Mouse (Mus musculus) MEL (cell line): ENCODE results near the gene Gpd1.

ENCODE experiments used
- CHD1 ChIP-seq: IDR thresholded peaks from 2 replicates; pipeline ENCODE4 v1.6.1; 2012; ENCODE audit warnings: low read depth, mild to moderate bottlenecking, inconsistent platforms, low read length, improper control_type of control experiment
- CTCF ChIP-seq, 3 experiments: IDR thresholded peaks in 2 of 3; conservative IDR thresholded peaks in 1 of 3; 2 replicates each; pipeline ENCODE4 v1.5.1; 2011 to 2012; ENCODE audit warnings: low read length in 3 of 3, low read depth in 2 of 3, mild to moderate bottlenecking in 2 of 3, improper control_type of control experiment in 1 of 3, inconsistent platforms in 1 of 3, mixed read lengths in 1 of 3, moderate library complexity in 1 of 3; ENCODE audit not compliant: control insufficient read depth in 1 of 3, insufficient read depth in 1 of 3, poor library complexity in 1 of 3, severe bottlenecking in 1 of 3
- EP300 ChIP-seq, 2 experiments: IDR thresholded peaks; 2 replicates each; pipeline ENCODE4 v1.6.1; 2011; ENCODE audit warnings: improper control_type of control experiment in 2 of 2, low read length in 2 of 2, low read depth in 1 of 2, mild to moderate bottlenecking in 1 of 2
- ETS1 ChIP-seq: IDR thresholded peaks from 2 replicates; pipeline ENCODE4 v1.6.1; 2012; ENCODE audit warnings: low read depth, mild to moderate bottlenecking, inconsistent platforms, low read length, improper control_type of control experiment, moderate library complexity
- GATA1 ChIP-seq: IDR thresholded peaks from 2 replicates; pipeline ENCODE4 v1.6.1; 2011; ENCODE audit warnings: low read depth, low read length, improper control_type of control experiment
- MAZ ChIP-seq: IDR thresholded peaks from 2 replicates; pipeline ENCODE4 v1.6.1; 2012; ENCODE audit warnings: low read depth, mild to moderate bottlenecking, inconsistent platforms, low read length, improper control_type of control experiment
- NELFE ChIP-seq: IDR thresholded peaks from 2 replicates; pipeline ENCODE4 v1.6.1; 2011; ENCODE audit warnings: low read depth, low read length, improper control_type of control experiment
- NRF1 ChIP-seq: IDR thresholded peaks from 2 replicates; pipeline ENCODE4 v1.6.1; 2014; ENCODE audit warnings: low read depth, mild to moderate bottlenecking, inconsistent platforms, low read length, improper control_type of control experiment, moderate library complexity; ENCODE audit not compliant: poor library complexity, insufficient read depth, severe bottlenecking
- POLR2A ChIP-seq, 2 experiments: IDR thresholded peaks; 2 replicates each; pipeline ENCODE4 v1.6.1; 2011 to 2012; ENCODE audit warnings: low read length in 2 of 2, mild to moderate bottlenecking in 2 of 2, control low read depth in 1 of 2, improper control_type of control experiment in 1 of 2, low read depth in 1 of 2, moderate library complexity in 1 of 2; ENCODE audit not compliant: control insufficient read depth in 1 of 2, insufficient read depth in 1 of 2, poor library complexity in 1 of 2
- TAL1 ChIP-seq: IDR thresholded peaks from 2 replicates; pipeline ENCODE4 v1.6.1; 2012; ENCODE audit warnings: mild to moderate bottlenecking, inconsistent platforms, low read length, moderate library complexity, mixed read lengths
- TCF12 ChIP-seq: IDR thresholded peaks from 2 replicates; pipeline ENCODE4 v1.6.1; 2014; ENCODE audit warnings: low read depth, mild to moderate bottlenecking, inconsistent platforms, low read length, improper control_type of control experiment, moderate library complexity
- ZMIZ1 ChIP-seq: IDR thresholded peaks from 2 replicates; pipeline ENCODE4 v1.6.1; 2012; ENCODE audit warnings: low read depth, mild to moderate bottlenecking, inconsistent platforms, low read length, improper control_type of control experiment, moderate library complexity

DNA sequence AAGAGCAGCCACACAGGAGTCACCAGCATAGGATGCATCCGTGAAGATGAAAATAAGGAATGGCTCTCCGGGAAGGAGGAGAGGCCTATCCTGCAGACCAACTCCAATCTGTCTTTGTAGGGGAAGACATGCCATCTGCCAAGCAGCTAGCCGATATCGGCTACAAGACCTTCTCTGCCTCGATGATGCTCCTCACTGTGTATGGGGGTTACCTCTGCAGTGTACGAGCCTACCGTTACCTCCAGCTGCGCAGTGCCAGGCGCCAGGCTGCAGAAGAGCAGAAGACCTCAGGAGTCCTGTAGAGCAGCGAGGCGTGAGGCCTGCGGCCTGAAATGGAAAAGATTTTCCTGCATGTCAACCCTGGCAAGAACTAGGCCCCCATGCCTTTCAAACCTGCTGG, 10.2 kb downstream of the Gpd1 start:
- TF ChIP-seq ZMIZ1 (no peak), MAZ (no peak), NELFE (no peak), POLR2A (IDR thresholded peaks at IDR 0.05; ENCODE audit: control insufficient read depth in 1 of 2, insufficient read depth in 1 of 2, low read depth in 1 of 2, low read length in 2 of 2, poor library complexity in 1 of 2) (no peak), EP300 (IDR thresholded peaks at IDR 0.05; ENCODE audit: low read depth in 1 of 2, low read length in 2 of 2) (no peak), TAL1 (no peak), ETS1 (no peak), CTCF (IDR thresholded peaks at IDR 0.05 in 2 of 3, conservative IDR thresholded peaks at IDR 0.05 in 1 of 3; ENCODE audit: control insufficient read depth in 1 of 3, insufficient read depth in 1 of 3, low read depth in 2 of 3, low read length in 3 of 3, poor library complexity in 1 of 3, severe bottlenecking in 1 of 3) (no peak), GATA1 (no peak), CHD1 (no peak), TCF12 (no peak), NRF1 (no peak)
